Mouse (Mus musculus): ENCODE measurements around the gene Cpa1. TPM values are rescaled to one million over a fixed set of nuclear protein-coding genes. Genes with fewer than 3 reads are reported as not detected.

The Cpa1 gene
- polyA plus RNA-seq, 1 experiment from 2014 or later: 0.61 TPM

DNA sequence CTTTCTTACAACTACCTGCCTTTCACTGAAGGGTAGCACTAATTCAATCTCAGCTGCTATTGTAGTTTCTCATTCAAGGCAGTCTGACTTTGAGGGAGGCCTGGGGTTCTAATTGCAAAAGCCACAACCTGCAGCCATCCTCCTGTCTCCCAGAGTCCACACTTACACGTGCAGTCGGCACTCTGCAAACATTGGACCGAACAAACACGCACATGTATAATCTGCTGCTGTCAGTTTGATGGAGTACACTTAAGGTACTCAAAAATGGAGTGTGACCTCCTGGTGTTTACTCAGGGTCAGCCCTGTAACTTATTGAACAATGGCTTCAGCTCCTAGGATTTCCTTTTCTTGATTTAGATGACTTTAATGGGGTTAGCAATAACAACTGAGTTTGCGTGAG, 40.5 kb downstream of the Cpa1 start:
- Histone ChIP-seq H3K36me3 (ENCODE audit: control insufficient read depth, insufficient read depth, low read length) (no peaks in the 10 kb centered on the region), H3K27me3 (ENCODE audit: control insufficient read depth, insufficient read depth, low read length) (no peaks in the 10 kb centered on the region), H3K4me2 (ENCODE audit: low read length) (no peak overlapping the region), H3K4me3 (replicated peaks; ENCODE audit: low read depth, low read length) (no peak overlapping the region), H3K4me1 (ENCODE audit: control insufficient read depth, insufficient read depth, low read length) (peaks cover 37% of the 10 kb centered on the region), H3K27ac (replicated peaks; ENCODE audit: low read depth, low read length) (peak overlapping the region; percentile 32; the same call in 1 of the 2 replicates), H3K9ac (replicated peaks; ENCODE audit: low read length) (0 out of 2 replicates have a peak overlapping the region, but pooled peaks have one; percentile 6), H3K9me3 (ENCODE audit: control insufficient read depth, low read length) (no peaks in the 10 kb centered on the region)
- WGBS: 80% methylated on average over 5 of the region's 5 CpGs
- DNase-seq (no peak), ATAC-seq (ENCODE audit: low FRiP score, low TSS enrichment) (no peak)

DNA sequence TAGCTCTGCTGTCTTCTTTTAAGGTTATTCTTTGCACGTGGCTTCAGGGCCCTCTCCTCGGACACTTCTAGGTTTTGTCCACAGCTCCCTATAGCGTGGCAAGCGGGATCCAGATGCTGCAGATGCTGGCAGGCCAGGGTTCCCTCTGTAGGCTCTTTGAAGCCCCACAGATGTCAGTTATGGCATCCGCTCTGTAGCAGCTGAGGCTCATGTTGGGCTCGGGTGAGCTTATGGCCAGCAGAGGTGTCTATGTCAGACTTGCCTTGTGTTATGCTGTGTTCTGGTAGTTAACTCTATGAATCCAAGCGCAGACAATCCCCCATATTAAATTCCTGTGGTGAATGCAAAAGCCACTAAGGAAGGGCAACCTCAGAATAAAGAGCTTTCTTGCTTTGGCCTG, 41.4 kb downstream of the Cpa1 start:
- Histone ChIP-seq H3K4me2 (ENCODE audit: low read length) (no peak overlapping the region), H3K9ac (replicated peaks; ENCODE audit: low read length) (no peak overlapping the region), H3K4me1 (ENCODE audit: control insufficient read depth, insufficient read depth, low read length) (peaks cover 29% of the 10 kb centered on the region), H3K36me3 (ENCODE audit: control insufficient read depth, insufficient read depth, low read length) (no peaks in the 10 kb centered on the region), H3K27me3 (ENCODE audit: control insufficient read depth, insufficient read depth, low read length) (no peaks in the 10 kb centered on the region), H3K9me3 (ENCODE audit: control insufficient read depth, low read length) (no peaks in the 10 kb centered on the region), H3K4me3 (replicated peaks; ENCODE audit: low read depth, low read length) (no peak overlapping the region), H3K27ac (replicated peaks; ENCODE audit: low read depth, low read length) (no peak overlapping the region)
- no peak for DNase-seq
- ATAC-seq (ENCODE audit: low FRiP score, low TSS enrichment): no peak
- WGBS: 91% methylated on average over 7 of the region's 7 CpGs

DNA sequence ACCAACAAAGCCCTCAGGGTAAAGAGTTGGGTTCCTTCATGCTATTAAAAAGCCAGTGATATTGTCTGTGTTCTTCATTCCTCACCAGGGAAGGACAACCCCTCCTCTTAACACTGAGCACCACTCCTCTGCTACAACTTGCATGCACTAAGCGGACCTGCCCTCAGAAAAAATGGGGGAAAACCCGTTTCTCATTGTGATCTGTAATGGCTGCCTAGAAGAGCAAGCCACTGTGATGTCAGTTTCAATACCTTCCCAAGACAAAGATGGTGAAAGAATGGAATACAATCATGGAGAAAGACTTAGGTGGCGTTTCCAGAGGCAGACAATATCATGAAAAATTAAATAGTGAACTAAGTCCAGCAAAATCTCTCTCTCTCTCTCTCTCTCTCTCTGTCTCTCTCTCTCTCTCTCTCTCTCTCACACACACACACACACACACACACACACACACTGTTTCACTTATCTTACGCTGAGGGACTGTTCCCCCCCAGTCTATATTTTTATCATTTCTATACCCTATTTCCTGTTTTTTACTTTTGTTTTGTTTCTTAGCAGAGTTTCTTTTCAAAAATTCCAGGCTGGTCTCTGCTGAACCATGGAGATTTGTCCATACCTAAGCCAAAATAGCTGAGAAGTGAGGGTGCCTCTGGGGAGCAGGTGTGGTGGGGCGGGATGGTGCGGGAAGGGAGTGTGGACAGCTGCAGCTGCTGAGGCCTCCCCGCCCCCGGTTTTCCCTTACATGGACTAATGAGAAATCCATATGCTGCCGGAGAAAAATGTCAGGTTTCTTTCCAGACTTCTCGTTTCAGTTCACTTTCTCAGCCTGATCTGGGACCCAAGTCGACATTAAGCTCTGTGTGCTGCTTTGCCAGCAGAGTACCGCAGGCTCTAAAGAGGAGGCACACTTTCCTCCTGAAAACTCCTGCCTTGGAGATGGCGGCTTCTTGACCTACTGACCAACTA, 43.2 kb downstream of the Cpa1 start:
- Histone ChIP-seq H3K9me3 (ENCODE audit: control insufficient read depth, low read length) (no peaks in the 10 kb centered on the region), H3K36me3 (ENCODE audit: control insufficient read depth, insufficient read depth, low read length) (no peaks in the 10 kb centered on the region), H3K4me3 (replicated peaks; ENCODE audit: low read depth, low read length) (no peak overlapping the region), H3K4me2 (ENCODE audit: low read length) (no peak overlapping the region), H3K27ac (replicated peaks; ENCODE audit: low read depth, low read length) (no peak overlapping the region), H3K4me1 (ENCODE audit: control insufficient read depth, insufficient read depth, low read length) (peaks cover 20% of the 10 kb centered on the region), H3K9ac (replicated peaks; ENCODE audit: low read length) (no peak overlapping the region), H3K27me3 (ENCODE audit: control insufficient read depth, insufficient read depth, low read length) (no peaks in the 10 kb centered on the region)
- ATAC-seq (ENCODE audit: low FRiP score, low TSS enrichment) (no peak), DNase-seq (no peak)
- 70% methylated on average over 13 of the region's 13 CpGs for WGBS

- no peak overlapping the region for H3K4me2 ChIP-seq (ENCODE audit: low read length)
- H3K4me1 ChIP-seq (ENCODE audit: control insufficient read depth, insufficient read depth, low read length): peaks cover 5% of the 10 kb centered on the region; the same call in 1 of the 2 replicates
- H3K27me3 ChIP-seq (ENCODE audit: control insufficient read depth, insufficient read depth, low read length): no peaks in the 10 kb centered on the region
- WGBS: 91% methylated on average over 1 of the region's 1 CpGs
- no peak overlapping the region for H3K4me3 ChIP-seq (replicated peaks; ENCODE audit: low read depth, low read length)
- H3K36me3 ChIP-seq (ENCODE audit: control insufficient read depth, insufficient read depth, low read length): no peaks in the 10 kb centered on the region
- DNase-seq: no peak
- H3K9ac ChIP-seq (replicated peaks; ENCODE audit: low read length): no peak overlapping the region
- no peak for ATAC-seq (ENCODE audit: low FRiP score, low TSS enrichment)
- no peaks in the 10 kb centered on the region for H3K9me3 ChIP-seq (ENCODE audit: control insufficient read depth, low read length)
- H3K27ac ChIP-seq (replicated peaks; ENCODE audit: low read depth, low read length): no peak overlapping the region
Observed at GRCm38 (mm10) chr6:30684570-30684969, 45.6 kb downstream of the Cpa1 start.

DNA sequence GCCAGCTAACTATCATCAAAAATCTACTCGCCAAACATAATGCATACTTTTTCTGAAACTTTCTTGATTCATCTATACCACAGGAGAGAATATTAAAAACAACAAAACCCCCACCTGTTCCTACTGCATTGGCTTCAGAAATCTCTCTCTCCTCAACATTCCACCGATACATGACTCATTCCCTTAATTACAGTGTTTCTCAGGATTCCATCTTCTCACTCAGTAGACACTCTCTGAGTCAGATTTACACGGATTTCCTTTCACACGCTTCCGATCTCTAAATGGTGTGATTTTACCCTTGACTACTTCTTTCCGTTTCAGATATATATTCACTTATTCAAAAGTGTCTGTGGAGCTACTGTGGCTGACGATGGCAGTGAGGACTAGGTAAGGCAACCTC, 48.2 kb downstream of the Cpa1 start:
- no peaks in the 10 kb centered on the region for H3K36me3 ChIP-seq (ENCODE audit: control insufficient read depth, insufficient read depth, low read length)
- no peak for ATAC-seq (ENCODE audit: low FRiP score, low TSS enrichment)
- no peak for DNase-seq

DNA sequence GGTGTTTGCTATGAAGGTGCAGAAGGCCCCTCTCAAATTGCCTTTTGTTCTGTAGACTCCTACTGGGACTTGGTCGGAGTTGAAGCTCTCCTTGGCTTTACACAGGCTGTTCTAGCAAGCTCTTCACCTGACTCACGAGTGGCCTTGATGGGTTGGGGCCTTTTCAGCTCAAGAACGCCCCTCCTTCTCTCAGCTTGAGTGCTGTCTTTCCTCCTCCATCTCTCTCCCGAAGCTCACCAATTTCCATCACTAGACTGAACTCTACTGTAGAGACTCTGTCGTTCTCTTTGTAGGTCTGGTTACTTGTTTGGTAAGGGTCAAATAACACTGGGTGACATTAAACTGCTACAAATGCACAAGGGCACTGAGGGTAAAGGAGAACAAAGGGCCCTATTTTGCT, 53.8 kb downstream of the Cpa1 start:
- H3K4me1 ChIP-seq (ENCODE audit: control insufficient read depth, insufficient read depth, low read length): peaks cover 10% of the 10 kb centered on the region
- WGBS: 80% methylated on average over 5 of the region's 5 CpGs
- peak overlapping the region; percentile 72 for H3K4me2 ChIP-seq (ENCODE audit: low read length)
- H3K4me3 ChIP-seq (replicated peaks; ENCODE audit: low read depth, low read length): peak overlapping the region; percentile 59
- ATAC-seq (ENCODE audit: low FRiP score, low TSS enrichment) (no peak), DNase-seq (no peak)
- H3K9ac ChIP-seq (replicated peaks; ENCODE audit: low read length): peak overlapping the region; percentile 52; the same call in 1 of the 2 replicates
- no peaks in the 10 kb centered on the region for H3K36me3 ChIP-seq (ENCODE audit: control insufficient read depth, insufficient read depth, low read length)
- H3K27ac ChIP-seq (replicated peaks; ENCODE audit: low read depth, low read length): peak overlapping the region; percentile 96
- no peaks in the 10 kb centered on the region for H3K27me3 ChIP-seq (ENCODE audit: control insufficient read depth, insufficient read depth, low read length)
- H3K9me3 ChIP-seq (ENCODE audit: control insufficient read depth, low read length): no peaks in the 10 kb centered on the region

More for the DNA sequence above, 48.2 kb downstream of the Cpa1 start:
- peaks cover 3% of the 10 kb centered on the region; the same call in 1 of the 2 replicates for H3K4me1 ChIP-seq (ENCODE audit: control insufficient read depth, insufficient read depth, low read length)
- H3K4me2 ChIP-seq (ENCODE audit: low read length): no peak overlapping the region
- H3K27me3 ChIP-seq (ENCODE audit: control insufficient read depth, insufficient read depth, low read length): no peaks in the 10 kb centered on the region
- no peaks in the 10 kb centered on the region for H3K9me3 ChIP-seq (ENCODE audit: control insufficient read depth, low read length)
- no peak overlapping the region for H3K4me3 ChIP-seq (replicated peaks; ENCODE audit: low read depth, low read length)
- H3K27ac ChIP-seq (replicated peaks; ENCODE audit: low read depth, low read length): no peak overlapping the region
- WGBS: 96% methylated on average over 7 of the region's 7 CpGs
- no peak overlapping the region for H3K9ac ChIP-seq (replicated peaks; ENCODE audit: low read length)

DNA sequence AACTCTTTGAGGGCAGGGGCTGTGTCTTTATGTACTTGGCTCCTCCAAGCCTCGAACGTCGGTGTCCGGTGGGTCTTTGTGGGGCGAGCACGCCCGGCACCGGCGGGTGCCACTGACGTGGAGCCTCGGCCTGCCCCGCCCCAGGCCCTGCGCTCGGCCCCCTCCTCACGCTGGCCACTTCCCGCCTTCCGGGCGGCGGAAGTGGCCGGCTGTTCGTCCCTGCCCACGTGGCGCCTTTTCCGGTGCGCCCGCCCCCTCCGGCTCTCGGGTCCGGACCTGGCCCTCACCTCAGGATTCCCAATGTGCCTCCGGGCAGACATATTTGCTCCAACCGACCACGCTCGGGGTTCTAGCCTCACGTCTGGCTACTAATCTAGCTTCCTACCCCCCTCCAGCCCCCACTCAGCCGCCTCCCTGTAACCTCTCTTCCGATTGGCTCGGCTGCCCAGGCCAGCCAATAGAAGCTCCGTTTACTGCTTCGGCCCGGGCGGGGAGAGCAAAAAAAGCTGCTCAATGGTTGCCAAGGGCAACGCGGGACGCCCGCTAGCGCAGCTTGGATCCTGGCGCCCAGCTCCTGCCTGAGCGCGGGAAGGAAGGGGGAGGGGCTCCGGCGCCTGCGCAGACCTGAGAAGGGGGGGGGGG, 54.5 kb downstream of the Cpa1 start, which contains the start of gene Cep41:
Gene Cep41 (minus strand): TSS at position 400 of the 642 bp plus-strand sequence.
- 0% methylated on average over 52 of the region's 52 CpGs for WGBS
- Histone ChIP-seq H3K36me3 (ENCODE audit: control insufficient read depth, insufficient read depth, low read length) (no peaks in the 10 kb centered on the region), H3K9ac (replicated peaks; ENCODE audit: low read length) (peak within 1 kb of the TSS; percentile 52), H3K27me3 (ENCODE audit: control insufficient read depth, insufficient read depth, low read length) (no peaks in the 10 kb centered on the region), H3K27ac (replicated peaks; ENCODE audit: low read depth, low read length) (peak within 1 kb of the TSS; percentile 96), H3K4me2 (ENCODE audit: low read length) (peak within 1 kb of the TSS; percentile 72), H3K4me1 (ENCODE audit: control insufficient read depth, insufficient read depth, low read length) (peaks cover 10% of the 10 kb centered on the region), H3K9me3 (ENCODE audit: control insufficient read depth, low read length) (no peaks in the 10 kb centered on the region), H3K4me3 (replicated peaks; ENCODE audit: low read depth, low read length) (peak within 1 kb of the TSS; percentile 59)
- ATAC-seq (ENCODE audit: low FRiP score, low TSS enrichment) (peak; percentile 99), DNase-seq (peak; percentile 99)

GRCm38 (mm10) chr6:30694209-30694608, 55.2 kb downstream of the Cpa1 start:
- WGBS: 18% methylated on average over 6 of the region's 6 CpGs
- H3K4me1 ChIP-seq (ENCODE audit: control insufficient read depth, insufficient read depth, low read length): peaks cover 10% of the 10 kb centered on the region
- no peaks in the 10 kb centered on the region for H3K9me3 ChIP-seq (ENCODE audit: control insufficient read depth, low read length)
- DNase-seq (peak; percentile 87), ATAC-seq (ENCODE audit: low FRiP score, low TSS enrichment) (no peak; the same call in 1 of the 2 replicates)
- no peaks in the 10 kb centered on the region for H3K27me3 ChIP-seq (ENCODE audit: control insufficient read depth, insufficient read depth, low read length)
- peak overlapping the region; percentile 59 for H3K4me3 ChIP-seq (replicated peaks; ENCODE audit: low read depth, low read length)
- no peak overlapping the region for H3K9ac ChIP-seq (replicated peaks; ENCODE audit: low read length)
- no peaks in the 10 kb centered on the region for H3K36me3 ChIP-seq (ENCODE audit: control insufficient read depth, insufficient read depth, low read length)
- peak overlapping the region; percentile 72 for H3K4me2 ChIP-seq (ENCODE audit: low read length)
- H3K27ac ChIP-seq (replicated peaks; ENCODE audit: low read depth, low read length): peak overlapping the region; percentile 74

Measured in midbrain, embryonic 14.5 days (tissue).